Mouse (Mus musculus): ENCODE data around the gene Pnmal1.

Pnmal1 gene

DNA sequence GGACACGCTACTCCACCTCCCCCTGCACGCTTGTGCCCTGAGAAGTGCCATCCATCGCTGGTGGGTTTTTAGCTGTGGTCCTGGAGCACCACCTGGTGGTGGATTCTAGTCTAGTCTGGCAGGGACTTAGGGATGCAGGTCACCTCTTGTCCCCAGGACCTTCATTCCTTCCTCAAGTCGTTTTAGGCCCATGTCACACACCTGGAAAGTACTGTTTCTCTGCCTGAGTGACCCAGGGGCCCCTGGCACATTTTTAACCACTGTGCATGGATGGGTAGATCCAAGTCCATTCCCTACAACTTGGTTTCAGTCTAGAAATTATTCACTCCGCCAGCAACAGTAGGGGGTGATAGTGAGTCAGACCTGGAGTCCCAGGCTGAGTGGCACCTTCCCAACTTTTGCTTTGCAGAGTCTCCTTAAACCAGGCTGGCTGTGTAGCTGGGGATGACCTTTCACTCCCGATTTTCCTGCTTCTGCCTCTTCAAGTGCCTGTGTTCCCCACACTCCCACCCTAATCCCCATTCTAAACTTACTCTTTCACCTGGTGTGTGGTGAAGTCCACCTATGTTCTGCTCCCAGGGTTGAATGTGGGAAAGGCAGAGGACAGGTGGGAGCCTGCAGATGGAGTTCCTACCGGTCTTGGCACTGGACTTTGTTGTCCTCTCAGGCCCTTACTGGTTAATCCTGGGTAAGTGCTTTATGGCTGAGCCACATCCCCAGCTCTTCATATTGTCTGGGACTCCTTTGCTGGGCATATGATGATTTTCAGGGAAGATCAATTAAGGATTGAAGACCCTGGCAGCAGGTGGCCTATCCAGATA is 43.1 kb downstream of the Pnmal1 start:
- DNase-seq, result peak; percentile 86

- DNase-seq, result no peak
Observed at GRCm38 (mm10) chr7:17003230-17003960, 43.9 kb downstream of the Pnmal1 start.

DNA sequence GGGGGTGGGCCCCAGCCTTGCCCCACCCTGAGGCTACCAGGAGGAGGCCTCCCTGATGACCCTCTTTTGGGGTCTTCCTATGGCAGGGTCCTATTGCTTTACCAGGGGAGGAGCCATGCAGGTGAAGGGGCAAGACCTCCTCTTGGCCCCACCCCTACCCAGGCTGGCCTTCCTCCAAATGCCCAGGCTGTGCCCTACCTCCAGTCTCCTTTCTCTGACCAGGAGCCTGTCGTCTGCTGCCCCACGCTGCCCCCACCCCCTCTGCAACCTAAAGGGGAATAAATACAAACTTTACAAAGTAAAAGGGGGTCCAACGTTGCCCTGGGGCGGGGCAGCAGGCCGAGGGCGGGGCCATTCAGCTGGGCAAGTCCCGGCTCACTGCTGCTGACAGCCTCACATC is 45.2 kb downstream of the Pnmal1 start:
- DNase-seq, result no peak

GRCm38 (mm10) chr7:17007300-17007699 is 47.8 kb downstream of the Pnmal1 start:
- no peak for DNase-seq

- no peak for DNase-seq
Observed at GRCm38 (mm10) chr7:17009326-17010009, 50.0 kb downstream of the Pnmal1 start.

GRCm38 (mm10) chr7:17010010-17010347 is 50.5 kb downstream of the Pnmal1 start:
- DNase-seq, result no peak

DNA sequence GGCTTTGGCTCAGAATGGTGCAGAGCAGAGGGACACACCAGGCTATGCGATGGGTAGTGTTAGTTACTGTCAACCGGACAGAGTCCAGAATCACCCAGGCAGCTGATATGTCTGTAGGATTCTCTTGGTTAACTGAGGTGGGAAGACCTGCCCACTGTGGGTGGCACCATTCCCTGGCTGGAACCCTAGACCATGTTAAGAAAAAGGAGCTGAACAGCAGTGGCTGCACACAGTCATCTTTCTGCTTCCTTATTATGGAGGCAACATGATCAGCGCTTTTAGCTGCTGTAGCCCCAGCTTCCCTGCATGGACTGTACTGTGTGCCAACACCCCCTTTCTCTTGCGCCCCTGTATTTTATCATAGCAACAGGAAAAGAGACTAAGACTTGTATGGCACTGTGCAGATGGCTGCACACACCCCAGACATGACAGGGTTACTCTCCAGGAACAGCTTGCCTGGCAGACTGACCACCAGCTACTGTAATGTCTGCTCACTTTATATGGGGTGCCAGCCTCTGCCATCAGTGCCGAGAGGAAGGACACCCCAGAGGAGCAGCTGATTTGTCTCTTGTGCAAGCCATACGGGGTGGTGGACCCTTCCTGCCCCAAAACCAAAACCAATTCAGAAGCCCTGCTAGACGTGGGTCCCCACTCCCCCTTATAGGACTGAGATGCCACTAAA is 52.6 kb downstream of the Pnmal1 start:
- no peak for DNase-seq
